Mouse (Mus musculus) embryo, embryonic 10.5 days (tissue): ENCODE measurements at regions not wholly inside any gene's neighbourhood (a gene's known extent, or its start where the extent isn't known, plus 50 kb on each side); places are given as distances from the start of the nearest gene placed in this dataset.

Source experiments
- DNase-seq: peaks from one replicate; pipeline ENCODE4 v3.0.0-alpha.2; 2015; ENCODE audit warnings: low spot score

GRCm38 (mm10) chr10:60936659-60937516 lies 105.5 kb upstream of the Unc5b start:
- DNase-seq: no peak

DNA sequence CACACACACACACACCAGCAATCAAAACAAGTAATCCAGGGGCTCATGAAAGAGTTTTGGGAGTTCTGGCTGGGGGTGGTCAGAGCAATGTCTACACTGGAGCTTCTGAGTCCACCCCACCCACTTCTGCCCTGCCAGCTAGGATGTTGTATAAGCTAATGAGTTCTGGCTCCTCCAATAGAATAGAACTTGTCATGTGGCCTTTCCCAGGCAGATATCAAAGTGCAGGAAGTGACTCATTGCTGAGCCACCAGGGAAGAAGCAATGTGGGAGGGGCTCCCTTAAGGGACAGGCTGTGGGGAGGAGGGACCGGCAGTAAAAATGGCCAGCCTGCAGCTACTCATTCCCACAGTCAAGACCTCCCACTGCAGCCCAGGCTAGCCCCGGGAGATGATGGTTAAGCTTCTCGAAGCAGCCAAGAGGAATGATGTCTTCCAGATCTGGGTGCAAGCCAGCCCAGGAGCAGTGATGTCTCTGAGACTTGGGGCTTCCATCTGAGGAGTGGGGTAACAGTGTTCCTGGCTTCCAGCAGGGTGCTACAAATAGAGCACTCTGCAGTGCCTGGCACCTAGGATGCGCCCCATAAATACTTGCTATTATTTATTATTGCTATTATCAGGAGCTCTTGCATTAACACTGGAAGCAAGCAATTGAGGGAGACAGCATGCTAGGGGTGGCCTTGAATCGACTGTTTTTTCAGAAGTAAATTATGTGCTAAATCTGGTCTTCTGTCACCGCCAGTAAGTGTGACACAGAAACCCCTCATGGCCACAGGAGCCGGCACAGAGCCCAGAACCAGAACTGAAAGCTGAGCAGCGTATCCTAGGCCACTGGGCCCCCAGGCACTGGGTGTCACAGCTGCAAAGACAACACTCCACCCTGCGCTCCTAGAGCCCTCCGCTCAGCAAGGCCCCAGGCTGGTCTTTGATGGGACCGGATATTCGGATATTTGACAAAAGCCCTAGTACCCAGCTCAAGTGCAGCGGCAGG lies 103.2 kb upstream of the Unc5b start:
- DNase-seq: peak; percentile 62

- DNase-seq: peak; percentile 55
These were observed 102.5 kb upstream of the Unc5b start for GRCm38 (mm10) chr10:60933891-60934290.

- no peak for DNase-seq
These were observed 101.5 kb upstream of the Unc5b start for GRCm38 (mm10) chr10:60932855-60933254.

GRCm38 (mm10) chr10:60931891-60932378 lies 100.6 kb upstream of the Unc5b start:
- no peak for DNase-seq

DNA sequence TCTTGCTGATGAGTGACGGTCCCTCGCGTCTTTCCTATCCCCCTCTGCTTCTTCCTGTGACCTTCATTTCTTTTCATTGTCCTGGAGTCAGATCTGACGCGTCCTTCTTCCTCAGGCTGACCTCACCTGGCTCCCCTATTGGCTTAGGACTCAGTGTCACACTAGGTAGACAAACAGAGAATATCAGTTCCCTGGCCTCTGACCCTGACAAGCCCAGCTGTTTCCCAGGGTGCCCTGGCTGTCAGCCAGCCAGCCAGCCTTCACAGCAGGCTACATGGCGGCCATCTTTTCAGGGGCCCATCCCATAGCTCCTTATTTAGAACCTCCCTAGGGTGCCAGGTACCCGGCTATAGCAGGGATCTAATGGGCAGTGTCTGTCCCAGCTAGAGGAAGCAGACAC lies 97.3 kb upstream of the Unc5b start:
- no peak for DNase-seq

DNA sequence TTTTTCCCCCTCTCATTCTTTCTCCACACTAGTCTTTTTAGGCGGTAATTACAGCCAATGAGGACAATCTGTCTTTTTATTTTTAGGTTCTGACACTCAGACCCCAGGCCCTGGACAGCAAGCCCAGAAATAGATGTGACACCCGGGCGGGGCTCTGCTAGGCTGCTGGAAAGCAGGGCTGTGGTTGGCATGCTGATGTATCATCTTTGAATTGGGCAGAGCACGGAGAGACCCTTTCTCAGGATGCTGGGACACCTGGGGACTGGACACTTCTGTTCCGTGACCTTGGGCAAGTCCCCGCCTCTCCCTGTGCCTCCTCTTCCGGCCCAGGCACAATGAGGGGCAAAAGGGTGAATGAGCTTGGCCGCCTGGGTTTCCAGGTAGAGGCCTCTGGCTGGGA lies 96.8 kb upstream of the Unc5b start:
- no peak for DNase-seq

GRCm38 (mm10) chr10:60926632-60927031 lies 95.3 kb upstream of the Unc5b start:
- no peak for DNase-seq

GRCm38 (mm10) chr10:60925644-60926043 lies 94.3 kb upstream of the Unc5b start:
- no peak for DNase-seq

GRCm38 (mm10) chr10:60925198-60925597 lies 93.8 kb upstream of the Unc5b start:
- DNase-seq: no peak

- DNase-seq: peak; percentile 39
These were observed 92.4 kb upstream of the Unc5b start for GRCm38 (mm10) chr10:60923806-60924205.

DNA sequence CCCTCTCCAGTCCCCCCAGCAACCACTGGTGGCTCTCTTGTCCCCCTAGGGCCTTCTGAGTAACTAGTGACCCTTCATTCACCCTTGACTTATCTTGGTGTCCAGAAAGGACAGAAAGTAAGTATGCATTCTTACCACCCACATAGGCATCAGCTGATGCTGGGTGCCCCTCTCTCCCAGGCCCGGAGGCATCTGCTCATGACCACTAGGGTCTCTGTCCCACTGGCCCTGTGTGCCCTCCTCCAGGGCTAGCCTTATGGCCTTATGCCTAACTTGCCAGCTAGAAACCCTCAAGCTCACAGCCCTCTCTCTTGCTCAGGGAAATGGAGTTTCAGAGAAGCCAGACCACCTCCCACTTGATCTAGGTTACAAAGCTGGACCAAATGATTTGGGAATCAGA lies 89.2 kb upstream of the Unc5b start:
- no peak for DNase-seq

- peak; percentile 45 for DNase-seq
These were observed 86.6 kb upstream of the Unc5b start for GRCm38 (mm10) chr10:60918020-60918419.

- peak; percentile 80 for DNase-seq
These were observed 83.0 kb upstream of the Unc5b start for GRCm38 (mm10) chr10:60914391-60914790.

DNA sequence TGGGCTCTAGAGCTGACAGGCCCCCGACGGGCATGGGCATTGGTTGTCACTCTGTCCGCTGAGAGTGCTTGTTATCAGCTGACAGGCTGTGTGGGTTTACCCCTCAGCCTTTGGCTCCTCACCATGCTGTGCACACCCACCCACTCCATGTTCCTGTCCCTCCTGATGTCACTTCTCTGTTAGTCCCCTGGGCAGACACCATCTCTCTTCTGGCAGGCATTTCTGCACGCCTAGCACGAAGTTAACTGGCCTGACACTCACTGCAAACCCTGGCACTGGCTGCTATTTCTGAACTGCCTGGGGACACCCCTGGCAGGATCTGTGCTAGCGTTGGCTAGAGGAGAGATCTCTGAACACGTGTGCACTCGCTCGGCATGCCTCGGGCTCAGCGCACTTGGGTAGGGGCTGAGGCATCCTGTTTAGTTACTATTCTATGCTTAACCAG lies 82.1 kb upstream of the Unc5b start:
- no peak for DNase-seq

DNA sequence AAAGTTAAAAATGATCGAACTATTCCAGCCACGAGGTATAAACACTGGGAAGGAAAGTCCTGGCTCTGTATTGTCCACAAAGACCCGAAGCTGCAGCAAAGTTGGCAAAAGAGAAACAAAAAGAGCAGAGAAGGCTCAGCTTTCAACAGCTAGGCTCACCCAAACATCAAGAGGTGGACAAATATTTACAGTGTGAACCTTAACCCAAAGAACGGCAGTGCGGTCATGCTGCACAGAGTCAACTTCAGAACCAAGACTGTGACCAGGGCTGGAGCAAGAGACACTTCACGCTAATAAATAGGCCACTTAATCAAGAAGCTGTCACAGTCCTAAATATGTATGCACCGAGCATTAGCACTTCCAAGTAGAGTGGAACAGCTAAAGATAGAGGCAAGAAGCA lies 73.0 kb upstream of the Unc5b start:
- DNase-seq: no peak

DNA sequence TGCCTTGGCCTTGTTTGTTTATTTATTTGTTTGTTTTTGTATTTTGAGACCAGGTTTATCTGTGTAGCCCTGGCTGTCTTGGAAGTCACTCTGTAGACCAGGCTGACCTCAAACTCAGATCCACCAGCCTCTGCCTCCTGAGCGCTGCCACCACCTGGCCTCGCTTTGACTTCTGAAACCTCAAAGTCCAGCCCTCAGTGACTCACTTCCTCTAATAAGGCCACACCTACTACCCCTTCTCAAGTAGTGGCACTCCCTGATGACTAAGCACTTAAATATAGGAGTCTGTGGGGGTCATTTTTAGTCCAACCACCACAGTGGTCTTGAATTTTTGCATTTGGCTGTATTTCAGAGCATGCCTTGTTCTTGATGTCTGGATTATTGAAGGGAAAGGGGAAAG lies 69.6 kb upstream of the Unc5b start:
- DNase-seq: no peak

GRCm38 (mm10) chr10:60893810-60894147 lies 62.4 kb upstream of the Unc5b start:
- peak; percentile 43 for DNase-seq

DNA sequence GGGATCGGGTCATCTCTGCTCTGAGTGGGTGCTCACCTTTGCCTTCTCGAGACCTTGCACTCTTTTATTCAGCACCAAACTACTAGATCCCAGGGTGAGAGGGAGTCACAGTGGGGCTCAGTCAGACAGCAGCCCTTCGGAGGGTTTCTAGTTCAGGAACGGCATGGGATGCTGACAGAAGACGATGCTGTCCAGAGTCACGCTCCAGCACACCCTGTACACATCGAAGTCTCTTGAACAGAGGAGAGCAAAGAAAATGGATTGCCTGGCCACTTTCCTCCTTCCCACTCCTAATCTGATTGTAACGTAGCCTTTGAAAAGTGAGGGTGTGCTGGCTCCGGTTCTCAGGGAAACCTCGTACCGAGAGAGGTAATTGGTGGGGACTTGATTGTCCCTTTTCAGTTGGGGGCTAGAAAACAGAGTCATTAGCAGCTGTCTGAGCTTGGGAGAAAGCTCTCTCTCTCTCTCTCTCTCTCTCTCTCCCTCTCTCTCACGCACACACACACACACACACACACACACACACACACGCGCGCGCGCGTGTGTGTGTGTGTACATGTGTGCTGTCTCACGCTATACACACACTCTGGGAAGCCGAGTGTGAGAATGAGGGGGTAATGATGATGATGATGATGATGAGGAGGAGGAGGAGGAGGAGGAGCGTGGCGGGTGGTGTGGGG lies 61.9 kb upstream of the Unc5b start:
- DNase-seq: no peak

- DNase-seq: no peak
These were observed 61.3 kb upstream of the Unc5b start for GRCm38 (mm10) chr10:60892730-60893129.

- no peak for DNase-seq
These were observed 60.2 kb upstream of the Unc5b start for GRCm38 (mm10) chr10:60891476-60892170.

GRCm38 (mm10) chr10:60889792-60890191 lies 58.4 kb upstream of the Unc5b start:
- no peak for DNase-seq
